Mouse (Mus musculus) right cerebral cortex, postnatal 4 days (tissue): ENCODE results near the gene Gm11111.

ENCODE experiments used
- DNase-seq: peaks from one replicate; pipeline ENCODE4 v3.0.0-alpha.2; 2022

The Gm11111 gene

GRCm38 (mm10) chr5:98585915-98586314, 33.4 kb downstream of the Gm11111 start:
- no peak for DNase-seq
